Mouse (Mus musculus) midbrain, embryonic 11.5 days (tissue): ENCODE measurements at regions not wholly inside any gene's neighbourhood (a gene's known extent, or its start where the extent isn't known, plus 50 kb on each side); places are given as distances from the start of the nearest gene placed in this dataset.

Source experiments
- ATAC-seq: fragments of 200-750 bp; cut with Nextera tagmentation; 2 replicates; pipeline ENCODE4 v1.8.0; 2017; ENCODE audit warnings: moderate TSS enrichment, moderate library complexity; ENCODE audit not compliant: low FRiP score
- DNase-seq: peaks from one replicate; pipeline ENCODE4 v3.0.0; 2015; ENCODE audit warnings: low spot score; ENCODE audit errors: missing footprints
- H3K27ac ChIP-seq: fragments of 300-500 bp; sonication (generic); 2 replicates; pipeline ENCODE4 v1.5.1; 2014; ENCODE audit warnings: low read depth, low read length
- H3K27me3 ChIP-seq: fragments of 300-500 bp; sonication (generic); 2 replicates; pipeline ENCODE4 v1.6.1; 2014; ENCODE audit warnings: mild to moderate bottlenecking, low read length, moderate library complexity, mixed read lengths; ENCODE audit not compliant: control insufficient read depth, insufficient read depth
- H3K36me3 ChIP-seq: fragments of 300-500 bp; sonication (generic); 2 replicates; pipeline ENCODE4 v1.6.1; 2014; ENCODE audit warnings: mild to moderate bottlenecking, low read length, moderate library complexity, mixed read lengths; ENCODE audit not compliant: control insufficient read depth, insufficient read depth
- H3K4me1 ChIP-seq: fragments of 300-500 bp; sonication (generic); 2 replicates; pipeline ENCODE4 v1.6.1; 2014; ENCODE audit warnings: low read length; ENCODE audit not compliant: control insufficient read depth, insufficient read depth
- H3K4me2 ChIP-seq: fragments of 300-500 bp; sonication (generic); 2 replicates; pipeline ENCODE4 v1.6.1; 2014; ENCODE audit warnings: mild to moderate bottlenecking, moderate library complexity
- H3K4me3 ChIP-seq: fragments of 300-500 bp; sonication (generic); 2 replicates; pipeline ENCODE4 v1.5.1; 2014; ENCODE audit warnings: low read depth, low read length
- H3K9ac ChIP-seq: fragments of 300-500 bp; sonication (generic); 2 replicates; pipeline ENCODE4 v1.6.1; 2014; ENCODE audit warnings: low read length
- H3K9me3 ChIP-seq: fragments of 300-500 bp; sonication (generic); 2 replicates; pipeline ENCODE4 v1.6.1; 2016; ENCODE audit warnings: low read length; ENCODE audit not compliant: control insufficient read depth
- WGBS: fragments of 180-500 bp; shearing (Covaris S2); extraction: QIAGEN DNeasy Blood & Tissue Kit; methylation state at CpG from one replicate; pipeline ENCODE4 v1.1.7; 2014; 5-methylcytosine and 5-hydroxymethylcytosine counted together

GRCm38 (mm10) chr6:98429120-98429519 lies 86.6 kb upstream of the Gm765 start:
- Histone ChIP-seq H3K4me2 (no peak overlapping the region), H3K9ac (no peak overlapping the region), H3K9me3 (no peaks in the 10 kb centered on the region), H3K36me3 (no peaks in the 10 kb centered on the region), H3K4me3 (no peak overlapping the region), H3K4me1 (no peaks in the 10 kb centered on the region), H3K27ac (no peak overlapping the region), H3K27me3 (no peaks in the 10 kb centered on the region)
- ATAC-seq (no peak), DNase-seq (no peak)
- WGBS: 87% methylated on average over 5 of the region's 5 CpGs

GRCm38 (mm10) chr6:98402605-98403004 lies 60.1 kb upstream of the Gm765 start:
- no peaks in the 10 kb centered on the region for H3K9me3 ChIP-seq
- DNase-seq (no peak), ATAC-seq (no peak)
- H3K27me3 ChIP-seq: no peaks in the 10 kb centered on the region
- H3K27ac ChIP-seq: no peak overlapping the region
- H3K4me2 ChIP-seq: no peak overlapping the region
- H3K9ac ChIP-seq: no peak overlapping the region
- no peaks in the 10 kb centered on the region for H3K36me3 ChIP-seq
- no peaks in the 10 kb centered on the region for H3K4me1 ChIP-seq
- WGBS: 97% methylated on average over 1 of the region's 1 CpGs
- no peak overlapping the region for H3K4me3 ChIP-seq

GRCm38 (mm10) chr6:98394589-98394988 lies 52.0 kb upstream of the Gm765 start:
- Histone ChIP-seq H3K9ac (no peak overlapping the region), H3K4me2 (no peak overlapping the region), H3K36me3 (no peaks in the 10 kb centered on the region), H3K4me3 (no peak overlapping the region), H3K27ac (no peak overlapping the region), H3K9me3 (no peaks in the 10 kb centered on the region), H3K27me3 (no peaks in the 10 kb centered on the region), H3K4me1 (no peaks in the 10 kb centered on the region)
- WGBS: 66% methylated on average over 5 of the region's 5 CpGs
- ATAC-seq (no peak), DNase-seq (no peak)
